ENCODE assay signal across 20 mouse cellular contexts in genomic region chr7:134723509-134723908, GRCm38 (mm10).
"Had no signal": no experiment of that assay in that cellular context is flagged by ENCODE, and none has a peak within 500 bp of the region (broad histone marks: within the 10 kb centered on the region; RNA-seq: fewer than 3 reads in every experiment).

No protein-coding gene starts in this region.

- H3K4me3 ChIP-seq: layer of hippocampus, adult 2 months; left cerebral cortex, adult 2 months; liver, embryonic 13.5 days; megakaryocyte, embryonic 14.5 days; midbrain, embryonic 10.5 days; neural tube, embryonic 12.5 days; neural tube, embryonic 15.5 days had no signal

- H3K4me2 ChIP-seq: liver, embryonic 13.5 days; neural tube, embryonic 12.5 days; neural tube, embryonic 15.5 days had no signal

- H3K36me3 ChIP-seq: liver, embryonic 13.5 days; neural tube, embryonic 12.5 days; neural tube, embryonic 15.5 days had no signal

- H3K9ac ChIP-seq: liver, embryonic 13.5 days; neural tube, embryonic 12.5 days; neural tube, embryonic 15.5 days had no signal

- DNase-seq: kidney, postnatal 25 days; layer of hippocampus, adult 9-11 months; layer of hippocampus, postnatal 36 days; liver, embryonic 13.5 days; lung, adult 2 months; lung, postnatal 14 days; lung, postnatal 4 days; midbrain, embryonic 14.5 days; retina, postnatal 1 day; right cerebral cortex, postnatal 25 days; spleen, adult 18-20 months; thymus, adult 18-20 months; thymus, postnatal 36 days had no signal

- H3K27ac ChIP-seq: kidney, postnatal 0 days; layer of hippocampus, adult 2 months; left cerebral cortex, adult 2 months; liver, embryonic 13.5 days; midbrain, embryonic 10.5 days; neural tube, embryonic 12.5 days; neural tube, embryonic 15.5 days had no signal

- H3K27me3 ChIP-seq: liver, embryonic 13.5 days; neural tube, embryonic 12.5 days had no signal

- H3K9me3 ChIP-seq: liver, embryonic 13.5 days; megakaryocyte, embryonic 14.5 days; midbrain, embryonic 10.5 days; neural tube, embryonic 12.5 days; neural tube, embryonic 15.5 days had no signal
